ENCODE assay signal across 20 mouse cellular contexts in genomic region chr6:106337829-106338228, GRCm38 (mm10).
A peak's percentile ranks its signal among the peaks of the same experiment; 100 is the strongest.
DNase-seq lines count a peak whose midpoint lies in the region; ATAC-seq lines count a peak whose summit lies in the region.
"Had no signal": no experiment of that assay in that cellular context is flagged by ENCODE, and none has a peak within 500 bp of the region (broad histone marks: within the 10 kb centered on the region; RNA-seq: fewer than 3 reads in every experiment).

No protein-coding gene starts in this region.

- intact Hi-C loops in left cerebral cortex, postnatal 4 days (cut with DNase I), result no loop called here

- ATAC-seq in frontal cortex, adult (ENCODE audit: low TSS enrichment), result peak; percentile 81
- ATAC-seq: activated CD4-positive, CD25-positive, alpha-beta regulatory T cell, adult 4 months; CD4-positive, CD25-positive, alpha-beta regulatory T cell, adult 4 months; Patski had no signal

- DNase-seq in frontal cortex, postnatal 25 days (ENCODE audit: low spot score in 2 of 2), result no peak
- peak; percentile 26 for DNase-seq in brain, adult 2 months (ENCODE audit: low read depth, low spot score)
- peak; percentile 51 for DNase-seq in telencephalon, adult 2 months (ENCODE audit: low read depth, low spot score)
- no peak for DNase-seq in right cerebral cortex, adult 2 months (ENCODE audit: low spot score in 2 of 2)
- no peak for DNase-seq in left cerebral cortex, postnatal 4 days
- DNase-seq: adrenal gland, adult 2 months; adrenal gland, adult 8-10 months; adrenal gland, postnatal 10 days; adrenal gland, postnatal 14 days; adrenal gland, postnatal 25 days; adrenal gland, postnatal 36 days; B cell, adult 2 months; cerebellum, adult 11 months; cerebellum, adult 11-12 months; cerebellum, adult 18-20 months; cerebellum, adult 2 months had no signal

Comparison
In these comparisons a context has a peak if more than half of its experiments do, and no peak if none do; other contexts are left out.
1. DNase-seq: peak in brain, adult 2 months (single experiment) and telencephalon, adult 2 months (single experiment); none in frontal cortex, postnatal 25 days (0 of 2), right cerebral cortex, adult 2 months (0 of 2) and left cerebral cortex, postnatal 4 days (single experiment).